Mouse (Mus musculus): ENCODE measurements at regions not wholly inside any gene's neighbourhood (a gene's known extent, or its start where the extent isn't known, plus 50 kb on each side); places are given as distances from the start of the nearest gene placed in this dataset.

DNA sequence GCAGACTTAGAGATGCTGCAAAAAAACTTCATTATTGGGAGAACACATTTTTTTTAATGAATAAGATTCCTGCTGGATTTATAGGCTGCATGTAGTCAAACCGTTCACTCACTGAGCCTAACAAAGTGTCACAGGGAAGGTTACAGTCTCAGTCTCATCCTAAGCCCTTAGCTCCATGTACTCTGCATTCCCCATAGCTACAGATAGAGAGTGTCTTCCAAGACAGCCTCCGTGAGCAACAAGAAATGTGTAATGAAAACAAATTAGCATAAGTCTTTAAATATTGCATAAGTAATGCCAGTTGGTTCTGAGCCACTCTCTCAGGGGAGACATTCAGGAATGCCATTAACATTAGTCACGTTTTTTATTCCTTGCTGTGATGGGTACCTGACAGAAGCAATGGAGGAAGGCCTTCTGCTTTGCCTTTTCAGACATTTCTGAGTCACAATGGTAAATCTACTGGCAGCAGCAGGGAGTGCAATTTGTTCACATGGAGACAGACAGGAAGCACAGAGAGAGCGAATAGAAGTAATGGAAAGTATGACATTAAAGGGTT is 376.7 kb downstream of the Fam84b start:
- no peak for TF ChIP-seq CTCF (IDR thresholded peaks at IDR 0.05; ENCODE audit: low read depth, low read length)
- TF ChIP-seq EP300 (IDR thresholded peaks at IDR 0.05; ENCODE audit: insufficient read depth, low read depth, low read length): no peak

Data from ES-Bruce4 (cell line).